Mouse (Mus musculus) kidney, postnatal 4 days (tissue): ENCODE results near the gene Scyl2.
"Not testable (repeated sequence)": the region's sequence is repeated elsewhere in the genome, so short reads cannot be mapped to it uniquely, and the experiment has no call there.

Source experiments
- DNase-seq, 2 experiments: peaks; one replicate each; pipeline ENCODE4 v3.0.0; 2021; ENCODE audit warnings: mixed read lengths in 2 of 2

Scyl2 gene

DNA sequence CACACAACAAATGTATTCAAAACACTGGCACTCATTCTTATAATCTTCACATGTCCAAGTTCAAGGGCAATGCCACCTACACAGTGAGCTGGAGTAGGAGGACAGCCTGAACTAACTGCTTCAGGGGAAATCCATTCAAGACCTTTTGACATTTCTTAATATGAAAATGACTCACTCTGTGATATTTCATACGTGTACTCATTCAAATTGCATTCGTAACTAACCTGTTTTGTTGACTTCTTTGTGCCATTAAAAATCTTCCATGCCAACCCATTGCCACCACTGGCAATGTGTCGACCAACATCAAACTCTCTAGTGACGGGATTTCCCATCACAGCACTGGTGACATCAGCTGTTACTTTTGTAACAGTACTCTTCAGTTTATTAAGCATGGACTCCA lies 8.0 kb downstream of the Scyl2 start:
- no peak for DNase-seq

DNA sequence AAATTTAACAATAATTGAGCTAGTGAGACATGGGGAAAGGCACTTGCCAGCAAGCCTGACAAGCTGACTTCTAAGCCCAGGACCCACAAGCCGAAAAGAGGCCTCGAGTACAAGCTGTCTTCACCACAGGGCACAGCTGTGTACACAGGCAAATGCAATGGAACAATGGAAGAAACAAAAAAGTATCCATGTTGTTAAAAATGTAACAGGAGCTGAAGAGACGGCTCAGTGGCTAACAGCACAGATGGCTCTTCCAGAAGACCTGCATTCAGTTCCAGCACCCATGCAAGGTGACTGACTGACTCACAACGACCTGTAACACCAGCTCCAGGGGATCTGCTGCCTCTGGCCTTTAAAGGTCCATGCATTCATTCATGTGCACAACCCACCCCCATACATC lies 9.5 kb downstream of the Scyl2 start:
- DNase-seq, result no peak

DNA sequence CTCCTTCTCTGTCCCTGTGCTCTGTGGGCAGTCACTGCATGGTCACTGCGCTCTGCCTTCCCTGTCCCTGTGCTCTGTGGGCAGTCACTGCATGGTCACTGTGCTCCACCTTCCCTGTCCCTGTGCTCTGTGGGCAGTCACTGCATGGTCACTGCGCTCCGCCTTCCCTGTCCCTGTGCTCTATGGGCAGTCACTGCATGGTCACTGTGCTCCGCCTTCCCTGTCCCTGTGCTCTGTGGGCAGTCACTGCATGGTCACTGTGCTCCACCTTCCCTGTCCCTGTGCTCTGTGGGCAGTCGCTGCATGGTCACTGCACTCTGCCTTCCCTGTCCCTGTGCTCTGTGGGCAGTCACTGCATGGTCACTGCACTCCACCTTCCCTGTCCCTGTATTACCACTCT lies 15.7 kb downstream of the Scyl2 start:
- not testable (repeated sequence) for DNase-seq

DNA sequence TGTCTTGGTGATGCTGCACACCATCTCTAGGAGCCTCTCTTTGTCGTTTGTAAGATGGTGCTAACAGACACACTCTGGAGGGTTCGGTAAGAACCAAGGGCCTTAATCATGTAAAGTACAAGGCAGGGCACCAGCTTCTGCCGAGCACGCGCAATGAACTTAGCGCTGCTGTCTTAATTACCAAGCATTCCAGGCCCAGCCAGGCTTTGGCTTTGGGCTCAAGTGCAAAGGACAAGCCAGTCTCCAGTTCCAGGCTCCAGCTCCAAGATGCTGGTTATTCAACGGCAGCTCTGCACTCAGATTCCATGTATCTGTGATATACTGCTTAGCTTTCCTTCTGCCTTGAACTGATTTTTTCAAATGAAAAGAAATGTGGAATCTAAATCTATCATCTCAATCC lies 18.5 kb downstream of the Scyl2 start:
- peak in 1 of 2 experiments; percentile 33 for DNase-seq

DNA sequence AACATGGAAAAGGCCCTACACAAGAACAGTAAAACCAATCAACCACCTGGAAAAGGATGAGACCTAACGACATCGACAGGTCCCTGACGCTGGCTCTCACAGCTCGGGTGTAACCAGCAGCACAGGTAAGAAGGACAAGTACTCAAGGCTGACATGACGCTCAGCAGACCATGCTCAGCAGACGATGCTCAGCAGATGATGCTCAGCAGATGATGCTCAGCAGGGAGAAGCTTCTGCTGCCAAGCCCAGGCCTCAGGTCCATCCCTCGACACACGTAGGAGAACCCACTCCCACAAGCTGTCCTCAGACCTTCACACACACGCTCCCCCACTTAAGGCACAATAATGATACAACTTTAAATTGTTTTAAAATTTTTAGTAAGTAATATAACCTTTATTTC lies 20.4 kb downstream of the Scyl2 start:
- no peak for DNase-seq

DNA sequence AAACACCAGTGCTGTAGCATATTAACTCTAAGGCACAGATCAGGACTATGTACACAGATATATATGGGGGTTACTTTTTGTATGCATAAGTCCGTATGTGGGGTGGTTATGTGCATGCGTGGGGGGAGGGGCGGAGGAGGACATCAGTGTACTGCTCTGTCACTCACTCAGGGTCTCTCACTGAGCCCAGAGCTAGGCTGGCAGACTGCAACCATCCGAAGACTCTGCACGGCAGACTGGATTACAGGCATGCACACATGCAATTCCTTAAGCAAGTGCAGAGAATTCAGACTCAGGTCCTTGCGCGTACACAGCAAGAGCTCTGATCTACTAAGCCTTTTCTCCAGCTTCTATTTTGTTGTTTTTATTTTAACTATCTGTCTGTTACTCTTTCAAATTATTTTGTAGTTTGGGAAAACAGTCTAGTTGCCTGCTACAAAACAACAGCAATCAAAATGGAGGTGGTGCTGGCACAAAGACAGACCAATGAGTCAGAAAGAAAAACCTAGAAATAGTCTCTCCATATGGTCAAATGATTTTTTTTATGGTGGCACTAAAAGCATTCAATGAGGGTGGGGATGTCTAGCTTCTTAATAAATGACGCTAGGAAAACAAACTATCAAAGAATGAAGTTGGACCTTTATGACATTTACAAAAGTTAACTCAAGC lies 21.0 kb downstream of the Scyl2 start:
- DNase-seq, result peak; percentile 22 to 45

DNA sequence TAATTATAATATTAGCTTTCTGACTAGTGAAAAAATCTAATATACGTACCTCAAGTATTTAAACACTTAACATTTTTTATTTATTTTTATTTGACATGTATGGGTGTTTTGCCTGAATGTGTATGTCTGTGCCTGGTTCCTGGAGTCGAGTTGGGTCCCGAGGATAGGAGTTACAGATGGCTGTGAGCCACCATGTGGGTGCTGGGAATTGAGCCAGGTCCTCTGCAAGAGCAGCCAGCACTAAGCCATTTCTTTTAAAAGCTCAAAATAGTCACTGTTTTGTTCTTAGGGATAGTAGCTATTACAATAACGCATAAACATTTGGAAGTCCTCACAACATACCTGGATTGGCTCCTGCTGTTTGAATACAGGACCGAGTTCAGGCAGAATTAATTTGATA lies 29.7 kb downstream of the Scyl2 start:
- DNase-seq, result no peak

DNA sequence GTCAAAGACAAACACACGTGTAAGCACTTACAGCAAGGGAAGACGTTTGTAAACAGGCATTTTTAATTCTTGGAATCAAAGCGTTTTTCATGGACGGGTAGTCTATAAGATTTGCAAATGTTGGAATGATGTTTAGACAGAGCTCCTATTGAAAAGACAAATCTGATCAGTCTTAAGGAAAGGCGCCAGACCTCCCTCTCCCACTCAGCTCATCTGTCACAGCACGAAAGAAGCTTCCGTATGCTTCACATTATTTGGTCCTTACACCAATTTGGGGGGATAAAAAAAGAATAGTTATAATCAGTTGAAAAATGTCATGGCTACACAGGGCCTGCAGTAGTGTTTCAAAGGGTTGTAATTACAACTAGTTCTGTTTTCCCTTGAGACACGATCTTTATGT lies 33.2 kb downstream of the Scyl2 start:
- DNase-seq, result no peak

DNA sequence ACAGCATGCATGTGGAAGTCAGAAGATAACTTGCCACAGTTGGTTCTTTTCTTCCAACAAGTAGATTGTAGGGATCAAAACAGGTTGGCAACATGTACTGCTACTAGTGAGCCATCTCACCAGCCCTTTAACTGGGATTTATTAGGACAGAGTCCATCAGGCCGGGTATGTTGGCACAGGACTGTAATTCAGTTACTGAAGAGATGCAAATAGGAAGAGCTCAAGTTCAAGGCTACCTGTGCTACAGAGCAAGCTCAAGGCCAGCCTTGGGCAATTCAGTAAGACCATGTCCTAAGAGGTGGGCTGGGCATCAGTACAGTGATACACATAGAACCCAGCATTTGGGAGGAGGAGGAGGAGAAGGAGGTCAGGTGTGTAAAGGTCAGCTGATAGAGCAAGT lies 34.4 kb downstream of the Scyl2 start:
- no peak for DNase-seq

DNA sequence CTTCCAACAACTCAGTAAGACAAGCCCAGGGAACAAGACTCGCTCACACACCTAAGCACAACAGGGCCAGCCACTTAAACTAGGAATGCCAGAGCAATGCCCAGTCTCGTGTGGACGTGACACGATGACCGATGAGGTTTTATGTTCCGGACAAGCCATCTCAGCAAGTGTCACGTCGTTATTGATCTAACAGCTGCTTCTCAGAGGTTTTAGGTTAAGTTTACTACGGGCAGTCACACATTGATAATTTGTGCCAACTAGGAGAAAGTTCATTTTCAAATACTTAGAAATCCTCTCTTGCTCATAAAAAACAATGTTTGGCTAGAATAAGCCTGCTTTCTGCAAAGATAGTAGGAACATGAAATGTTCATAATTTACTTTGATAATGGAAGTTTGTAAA lies 39.2 kb downstream of the Scyl2 start:
- DNase-seq, result no peak

DNA sequence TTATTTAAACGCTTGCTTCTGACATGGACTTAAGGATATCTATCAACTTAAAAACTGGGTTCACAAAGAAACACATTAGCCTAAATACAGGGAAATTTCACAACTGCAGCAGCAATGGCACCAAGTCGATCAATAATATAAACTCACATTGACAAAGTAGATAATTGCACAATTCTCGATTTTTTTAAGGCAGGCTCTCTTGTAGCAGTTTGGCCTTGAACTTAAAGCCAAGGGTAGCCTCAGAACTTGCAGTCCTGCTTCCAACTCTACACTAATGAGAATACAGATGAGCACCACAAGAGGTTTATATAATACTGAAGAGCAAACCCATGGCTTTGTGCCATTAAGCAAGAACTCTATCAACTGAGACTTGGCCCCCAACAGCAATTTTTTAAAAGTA lies 49.1 kb downstream of the Scyl2 start:
- DNase-seq, result no peak

DNA sequence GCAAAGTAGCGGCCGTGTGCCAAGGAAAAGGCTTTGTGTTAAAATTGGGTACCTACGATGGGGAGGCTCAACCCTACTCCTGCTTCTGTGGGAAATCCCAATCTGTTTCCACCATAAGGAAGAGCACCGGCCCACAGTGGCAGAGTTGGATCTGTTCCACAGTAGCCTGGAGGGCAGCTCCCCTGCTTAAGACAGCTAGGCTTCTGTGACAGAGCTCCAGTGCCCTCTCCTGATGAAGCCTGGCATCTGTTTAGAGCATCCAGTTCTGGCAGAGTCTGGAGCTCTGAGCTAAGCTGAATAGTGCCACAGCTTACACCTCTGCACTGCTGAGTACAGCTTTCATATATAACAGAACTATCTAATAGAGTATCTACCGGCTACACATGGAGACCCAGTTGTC lies 51.1 kb downstream of the Scyl2 start:
- peak; percentile 19 to 38 for DNase-seq

DNA sequence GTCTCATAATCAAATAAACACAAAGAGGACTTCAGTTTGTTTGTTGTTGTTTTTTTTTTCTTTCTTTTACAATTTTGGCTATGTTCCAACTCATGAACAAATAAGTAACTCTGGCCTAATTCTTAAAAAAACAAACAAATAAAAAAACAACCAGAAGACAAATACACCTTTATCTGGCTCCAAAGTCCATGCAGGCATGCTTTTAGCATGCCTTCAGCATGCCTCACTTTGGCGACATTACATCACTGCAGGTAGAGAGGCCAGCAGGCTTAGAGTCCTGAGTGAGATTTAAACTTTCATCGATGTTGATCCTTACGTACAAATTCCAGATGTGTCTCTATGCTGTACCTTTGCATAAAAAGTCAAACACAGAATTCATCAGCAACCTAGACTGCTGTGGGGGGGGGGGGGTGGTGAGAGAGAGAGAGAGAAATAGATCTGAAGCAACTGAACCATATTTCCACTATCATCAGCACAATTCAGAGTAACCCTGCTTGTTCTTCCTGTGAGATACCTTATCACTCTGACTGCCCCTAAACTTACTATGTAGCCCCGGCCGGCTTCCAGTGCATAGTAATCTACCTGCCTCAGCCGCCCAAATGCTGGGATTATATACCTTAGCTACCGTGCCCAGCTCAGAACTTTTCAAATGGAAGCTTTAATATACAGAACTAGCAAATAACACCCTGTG lies 52.2 kb downstream of the Scyl2 start:
- no peak for DNase-seq

DNA sequence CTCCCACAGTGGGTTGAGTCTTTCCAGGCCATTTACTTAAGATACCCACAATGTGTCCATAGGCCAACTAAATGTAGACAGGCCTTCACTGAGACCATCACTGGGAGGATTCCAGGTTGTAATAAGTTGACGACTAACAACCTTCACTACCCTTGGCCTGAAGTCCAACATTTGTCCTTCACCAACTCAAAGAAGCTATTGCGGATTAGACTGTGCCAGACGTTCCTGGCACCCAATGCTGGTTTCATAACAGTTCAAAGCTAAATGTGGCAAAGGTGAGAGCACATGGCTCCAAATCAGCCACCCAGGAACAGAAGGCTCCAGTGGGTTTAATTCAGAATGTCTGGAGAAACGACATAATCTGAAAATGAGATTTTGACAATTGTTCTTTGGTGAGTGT lies 53.0 kb downstream of the Scyl2 start:
- DNase-seq, result no peak

DNA sequence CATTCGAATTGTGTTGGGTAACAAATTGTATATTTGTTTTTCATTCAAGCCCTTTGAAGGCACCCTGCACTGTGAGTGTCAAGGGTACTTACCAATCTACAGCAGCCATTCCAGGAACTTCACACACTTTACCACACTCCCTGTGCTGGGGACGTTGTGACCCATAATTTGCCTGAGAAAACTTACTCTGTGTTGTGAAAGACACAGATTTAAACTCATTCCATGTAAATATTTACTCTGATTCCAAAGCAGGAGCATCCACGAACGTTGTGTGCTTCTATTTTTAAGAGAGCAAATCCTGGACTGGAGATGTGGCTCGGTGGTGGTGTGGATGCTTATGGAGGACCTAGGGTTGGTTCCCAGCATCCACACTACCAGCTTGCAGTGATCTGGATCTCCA lies 54.3 kb downstream of the Scyl2 start:
- DNase-seq, result no peak

DNA sequence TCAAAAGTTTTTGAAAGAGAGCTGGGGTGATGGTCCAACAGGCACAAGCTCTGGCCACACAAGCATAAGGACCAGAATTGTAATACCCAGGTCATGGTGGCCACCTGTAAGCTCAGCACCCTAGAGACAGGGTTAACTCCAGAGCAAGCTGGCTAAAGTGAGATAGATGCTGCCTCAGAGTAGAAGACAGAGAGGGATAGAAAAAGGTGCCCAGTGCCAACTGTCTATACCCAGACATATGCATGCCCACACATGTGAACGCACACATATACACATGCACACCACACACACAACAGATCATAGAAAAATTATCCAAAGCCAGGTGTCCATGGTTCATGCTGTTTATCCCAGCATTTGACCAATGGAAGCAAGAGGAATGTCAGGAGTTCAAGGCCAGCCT lies 55.5 kb downstream of the Scyl2 start:
- no peak for DNase-seq

DNA sequence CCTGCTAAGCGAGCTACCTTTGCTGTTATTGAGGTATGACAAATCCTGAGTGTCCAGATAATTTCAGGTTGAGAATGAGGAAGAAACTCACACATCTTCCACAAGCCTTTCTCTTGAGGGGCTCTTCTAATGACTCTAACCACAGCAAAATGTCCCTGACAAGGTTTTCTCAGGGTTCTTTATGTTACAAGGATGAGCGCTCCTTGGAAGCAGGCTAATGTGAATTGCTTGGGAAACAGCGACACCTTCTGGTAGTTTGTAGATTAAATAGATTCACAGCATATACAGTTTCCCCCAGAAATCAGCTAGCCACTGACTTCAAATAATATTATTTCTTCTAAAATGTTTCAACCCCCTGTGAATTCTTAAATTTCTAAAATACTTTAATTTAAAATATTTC lies 56.0 kb downstream of the Scyl2 start:
- peak; percentile 11 to 42 for DNase-seq

DNA sequence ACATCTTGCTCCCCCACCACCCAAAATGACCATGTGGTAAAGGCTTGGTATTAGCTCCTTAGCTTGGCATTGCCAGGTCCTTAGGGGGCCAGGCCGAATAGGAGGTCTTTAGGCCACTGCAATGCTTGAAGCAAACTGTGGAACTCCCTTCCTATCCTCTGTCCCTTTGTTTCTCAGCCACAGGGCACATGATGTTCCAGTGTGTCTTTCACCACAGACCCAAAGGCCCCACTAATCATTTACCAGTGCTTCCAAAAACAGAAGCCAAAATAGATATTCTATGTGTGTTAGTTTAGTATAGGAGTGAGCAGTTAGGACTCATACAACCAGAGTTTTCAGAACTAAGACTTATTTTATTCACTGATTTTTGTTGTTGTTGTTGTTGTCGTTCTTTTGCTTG lies 59.4 kb downstream of the Scyl2 start:
- DNase-seq, result no peak

DNA sequence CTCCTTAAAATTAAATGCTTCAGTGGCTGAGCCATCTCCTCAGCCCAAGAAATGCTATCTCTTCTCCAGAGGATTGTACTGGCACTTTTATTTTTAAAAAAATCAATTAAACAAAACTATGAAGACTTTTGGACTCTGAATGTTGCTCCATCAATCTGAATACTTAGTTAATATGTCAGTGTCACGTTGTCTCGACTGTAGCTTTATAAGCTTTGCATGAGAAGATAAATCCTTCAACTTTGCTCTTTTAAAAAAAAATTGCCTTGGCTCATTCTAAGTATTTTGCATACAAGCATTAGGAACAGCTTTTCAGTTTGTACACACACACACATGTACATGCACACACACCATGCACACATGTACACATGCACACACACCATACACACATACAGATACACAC lies 61.9 kb downstream of the Scyl2 start:
- DNase-seq, result no peak

DNA sequence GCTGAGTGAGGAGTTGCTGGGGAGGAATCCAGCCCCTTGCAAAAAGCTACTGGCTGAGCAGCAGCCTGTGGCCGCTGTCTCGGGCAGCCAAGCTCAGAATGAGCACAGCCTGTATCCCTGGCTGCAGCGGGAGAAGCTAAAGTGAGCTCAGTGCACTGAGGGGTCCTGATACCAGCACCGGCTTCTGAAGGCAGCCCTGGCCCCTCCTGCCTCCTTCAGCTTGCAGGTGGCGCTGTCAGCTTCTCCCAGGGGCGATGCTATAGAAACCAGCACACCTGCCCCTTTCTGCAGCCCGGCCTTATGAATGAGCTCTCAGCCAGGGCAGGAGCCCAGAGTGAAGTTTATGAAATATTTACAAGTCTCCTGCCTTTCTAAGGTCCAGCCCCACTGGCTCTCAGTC lies 65.0 kb downstream of the Scyl2 start, which contains the start of gene Slc17a8:
Slc17a8 (minus strand) TSS at position 125 of the 400 bp plus-strand sequence.
- DNase-seq, result peak; percentile 7 to 13

DNA sequence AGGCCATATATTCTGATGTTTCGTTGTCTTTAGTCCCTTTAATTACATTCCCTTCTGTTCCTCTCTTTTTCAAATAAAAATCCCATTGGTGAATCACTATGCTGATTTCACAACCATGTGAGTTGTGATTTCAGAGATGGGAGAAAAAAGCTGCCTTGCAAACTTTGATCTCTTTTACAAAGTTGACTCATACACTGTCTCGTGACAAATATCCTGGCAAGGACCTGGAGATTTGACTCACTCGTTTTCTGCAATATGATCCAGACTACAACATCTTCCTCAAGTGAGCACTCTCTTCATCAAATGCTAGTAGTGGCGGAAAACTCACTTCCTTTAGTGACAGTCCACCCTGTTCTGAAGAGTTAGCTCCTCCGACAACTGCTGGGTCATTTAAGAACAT lies 86.8 kb downstream of the Scyl2 start:
- no peak for DNase-seq

DNA sequence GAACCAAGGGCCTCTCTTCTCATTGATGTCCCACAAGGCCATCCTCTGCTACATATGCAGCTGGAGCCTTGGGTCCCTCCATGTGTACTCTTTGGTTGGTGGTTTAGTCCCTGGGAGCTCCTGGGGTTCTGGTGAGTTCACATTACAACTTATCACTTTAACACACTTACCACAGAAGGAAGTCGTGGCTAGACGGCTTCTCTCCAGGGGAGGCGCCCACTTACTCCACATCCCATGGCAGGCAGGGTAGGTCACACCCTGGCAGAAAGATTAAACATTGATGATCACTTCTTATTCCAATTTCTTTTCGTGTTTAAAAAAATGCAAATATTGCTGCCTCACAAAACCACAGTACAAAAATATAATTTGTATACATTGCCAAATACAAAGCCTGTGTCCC lies 88.8 kb downstream of the Scyl2 start:
- DNase-seq, result no peak

DNA sequence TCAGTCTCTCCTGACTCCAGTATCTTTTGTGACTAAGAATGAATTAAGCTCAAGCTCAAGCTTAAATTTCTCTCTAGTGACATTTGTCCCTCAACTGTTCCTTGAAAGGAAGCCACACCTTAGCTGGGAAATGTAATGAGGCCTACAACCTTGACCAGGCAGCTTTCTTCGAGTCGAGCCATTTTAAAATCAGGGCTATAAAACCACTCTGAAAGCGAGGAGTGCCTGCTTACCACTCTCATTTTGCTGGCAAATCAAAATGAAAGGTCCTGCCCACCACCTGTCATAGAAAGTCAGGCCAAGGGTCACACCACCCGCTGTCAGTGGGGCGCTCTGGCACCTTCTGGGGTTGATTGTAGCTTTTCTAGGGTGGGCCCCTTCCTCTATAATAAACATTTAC lies 90.2 kb downstream of the Scyl2 start:
- no peak for DNase-seq

DNA sequence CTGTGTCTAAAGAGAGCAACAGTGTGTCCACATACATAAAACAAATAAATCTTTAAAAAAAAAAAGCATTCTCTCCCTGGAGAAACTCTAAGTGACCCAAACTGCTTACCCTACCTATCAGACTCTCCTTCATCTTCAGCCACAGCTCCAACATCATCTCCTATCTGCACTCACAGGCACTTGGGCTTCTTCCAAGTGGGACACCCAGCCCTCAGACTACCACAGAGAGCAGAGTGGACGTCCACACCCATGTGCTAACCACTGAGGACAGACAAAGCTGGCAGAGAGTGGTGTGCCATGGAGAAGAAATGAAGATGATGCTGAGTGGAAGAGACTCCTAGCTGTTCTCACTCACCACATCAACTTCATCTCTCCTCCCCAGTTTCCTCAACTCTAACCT lies 90.6 kb downstream of the Scyl2 start:
- no peak for DNase-seq

DNA sequence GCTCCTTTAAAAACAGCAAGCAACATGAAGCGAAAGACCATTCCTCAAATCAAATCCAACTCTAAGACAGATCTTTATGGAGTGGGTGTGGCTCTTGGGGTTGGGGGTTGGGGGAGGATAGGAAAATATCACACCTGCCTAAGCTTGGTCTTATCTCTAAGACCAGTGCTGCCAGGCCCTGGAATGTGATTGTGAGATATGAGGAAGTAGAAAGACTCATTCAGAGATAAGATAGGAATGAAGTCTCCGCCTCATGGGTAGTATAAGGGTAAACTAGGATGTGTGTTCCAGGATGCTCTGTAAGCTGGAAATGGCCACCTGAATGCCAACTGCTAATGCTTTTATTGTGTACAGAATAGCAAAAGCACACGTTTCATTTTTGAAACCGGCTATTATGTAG lies 91.8 kb downstream of the Scyl2 start:
- no peak for DNase-seq
